Mouse (Mus musculus): Measurements from ENCODE around the gene Pdpr. TPM values are rescaled to one million over a fixed set of nuclear protein-coding genes. Genes with fewer than 3 reads are reported as not detected.

Gene Pdpr
- polyA plus RNA-seq (2015; fragmentation: Nextera tagmentation; extraction: Ambion mirVana) = 8.9 and 10.0 TPM in 2 replicates

DNA sequence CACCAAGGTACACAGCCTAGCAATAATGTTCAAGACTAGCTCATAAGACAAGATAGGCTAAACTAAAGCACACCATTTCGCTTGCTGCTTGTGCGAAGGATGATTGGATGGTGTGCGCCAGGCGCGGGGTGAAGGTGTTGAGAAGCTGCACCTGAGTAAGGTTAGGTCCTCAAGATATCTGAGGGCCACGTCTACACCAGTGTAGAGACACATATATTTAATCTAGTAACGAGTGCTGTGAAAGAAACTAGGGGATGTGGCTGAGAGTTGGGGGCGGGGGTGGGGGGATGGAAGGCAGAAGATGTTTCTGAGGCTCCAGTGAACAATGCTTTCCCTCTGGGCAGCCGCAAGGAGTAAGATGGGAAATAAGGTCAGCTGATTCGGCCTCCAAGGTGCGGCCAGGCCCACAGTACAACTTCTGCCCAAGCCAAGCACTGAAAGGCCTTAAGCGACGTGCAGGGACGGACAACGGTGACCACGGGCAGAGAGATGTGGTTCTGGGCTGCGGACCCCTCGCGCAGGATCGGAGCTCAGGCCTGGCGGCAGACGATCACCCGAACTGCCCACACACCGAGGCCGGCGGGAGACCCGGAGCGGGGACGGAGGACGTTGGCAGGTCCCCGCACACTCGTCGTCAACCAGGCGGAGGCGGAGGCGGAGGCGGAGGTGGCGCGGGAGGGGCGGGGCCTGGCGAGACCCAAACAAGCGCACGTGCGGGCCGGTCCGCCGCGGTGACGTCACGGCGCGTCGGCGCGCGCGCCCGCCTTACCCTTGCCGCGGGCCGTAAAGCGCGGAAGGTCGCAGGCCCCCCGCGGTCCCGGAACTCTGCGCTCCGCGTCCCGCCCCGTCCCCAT lies at the start of gene Pdpr:
TSS of gene Pdpr (plus strand) at position 766 of the 854 bp plus-strand sequence.
- WGBS = 5% methylated on average over 69 of the region's 72 CpGs
- Histone ChIP-seq H3K36me3 (no peaks in the 10 kb centered on the region), H3K27ac (peak within 1 kb of the TSS; percentile 59; the same call in 1 of the 2 replicates), H3K4me1 (peaks cover 11% of the 10 kb centered on the region), H3K27me3 (no peaks in the 10 kb centered on the region), H3K9me3 (no peaks in the 10 kb centered on the region), H3K9ac (peak within 1 kb of the TSS; percentile 61), H3K4me2 (peak within 1 kb of the TSS; percentile 79), H3K4me3 (peak within 1 kb of the TSS; percentile 60)
- ATAC-seq (ENCODE audit: insufficient number of reproducible peaks, low FRiP score, low TSS enrichment, low read depth) = peak; percentile 92

DNA sequence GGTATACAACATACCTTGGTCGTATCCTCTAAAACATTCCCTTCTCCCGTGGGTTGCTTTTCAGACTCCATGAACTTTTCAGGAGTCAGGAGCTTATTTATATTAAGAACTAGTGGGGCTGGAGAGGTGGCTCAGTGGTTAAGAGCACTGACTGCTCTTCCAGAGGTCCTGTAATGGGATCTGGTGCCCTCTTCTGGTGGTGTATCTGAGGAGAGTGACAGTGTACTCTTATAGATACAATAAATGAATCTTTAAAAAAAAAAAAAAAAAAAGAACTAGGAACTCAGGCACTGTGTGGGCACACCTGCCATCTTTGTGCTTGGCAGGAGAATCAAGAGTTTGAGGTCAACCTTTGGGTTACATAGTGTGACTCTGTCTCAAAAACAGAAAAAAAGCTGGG lies 45.7 kb upstream of the Pdpr start:
- Histone ChIP-seq H3K36me3 (peaks cover 99% of the 10 kb centered on the region), H3K4me3 (no peak overlapping the region), H3K9me3 (no peaks in the 10 kb centered on the region), H3K27ac (no peak overlapping the region), H3K4me1 (no peaks in the 10 kb centered on the region), H3K4me2 (no peak overlapping the region), H3K9ac (no peak overlapping the region), H3K27me3 (no peaks in the 10 kb centered on the region)
- 89% methylated on average over 2 of the region's 2 CpGs for WGBS
- ATAC-seq (ENCODE audit: insufficient number of reproducible peaks, low FRiP score, low TSS enrichment, low read depth) = no peak

DNA sequence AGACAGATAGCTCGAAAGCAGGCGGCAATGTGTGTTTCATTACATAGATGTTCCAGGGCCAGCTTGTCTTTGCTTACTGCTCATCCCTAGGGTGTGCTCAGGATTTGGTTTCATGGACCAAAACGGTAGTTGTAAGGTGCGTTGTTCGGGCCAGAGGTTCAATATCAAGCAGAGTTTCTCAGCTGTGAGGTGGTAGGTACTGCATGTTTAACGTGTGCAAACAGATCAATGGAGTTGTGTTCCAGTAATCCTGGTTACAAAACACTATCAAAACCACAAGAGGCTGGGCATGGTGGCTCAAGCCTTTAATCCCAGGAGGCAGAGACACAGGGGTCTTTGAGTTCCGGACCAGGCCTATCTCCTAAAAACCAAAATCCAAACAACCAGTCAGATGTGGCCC lies 45.3 kb upstream of the Pdpr start:
- H3K27ac ChIP-seq = no peak overlapping the region
- H3K27me3 ChIP-seq = no peaks in the 10 kb centered on the region
- H3K4me2 ChIP-seq = no peak overlapping the region
- no peak for ATAC-seq (ENCODE audit: insufficient number of reproducible peaks, low FRiP score, low TSS enrichment, low read depth)
- H3K36me3 ChIP-seq = peaks cover 99% of the 10 kb centered on the region
- H3K4me3 ChIP-seq = no peak overlapping the region
- H3K9me3 ChIP-seq = no peaks in the 10 kb centered on the region
- no peaks in the 10 kb centered on the region for H3K4me1 ChIP-seq
- H3K9ac ChIP-seq = no peak overlapping the region
- 94% methylated on average over 7 of the region's 7 CpGs for WGBS

DNA sequence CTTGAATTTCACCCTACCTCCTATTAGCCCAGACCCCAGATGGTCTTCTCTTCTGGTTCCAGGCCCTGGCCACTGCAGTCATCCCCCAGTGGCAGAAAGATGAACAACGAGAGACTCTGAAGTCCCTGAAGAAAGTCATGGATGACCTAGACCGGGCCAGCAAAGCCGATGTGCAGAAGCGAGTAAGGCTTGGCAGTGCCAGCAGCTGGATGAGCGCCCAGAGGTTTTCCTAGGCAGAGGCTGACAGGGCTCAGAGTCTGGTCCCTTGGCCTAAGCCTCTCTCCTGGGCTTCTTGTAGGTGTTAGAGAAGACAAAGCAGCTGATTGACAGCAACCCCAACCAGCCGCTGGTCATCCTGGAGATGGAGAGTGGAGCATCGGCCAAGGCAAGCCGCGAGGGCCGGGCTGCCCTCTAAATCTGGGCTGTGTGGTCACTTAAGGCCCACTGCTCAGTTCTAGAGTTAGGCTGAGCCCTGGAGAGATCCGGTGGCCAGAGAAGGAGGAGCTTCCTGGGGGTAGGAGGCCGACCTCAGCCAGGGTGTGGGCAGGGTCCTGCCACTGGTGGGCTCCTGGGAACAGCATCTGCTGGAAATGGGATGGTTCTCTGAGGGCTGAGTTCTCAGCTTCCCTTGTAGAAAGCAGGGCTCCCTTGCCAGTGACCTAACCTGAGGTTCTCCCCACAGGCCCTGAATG lies 40.5 kb upstream of the Pdpr start:
- H3K27me3 ChIP-seq = no peaks in the 10 kb centered on the region
- no peaks in the 10 kb centered on the region for H3K9me3 ChIP-seq
- no peak overlapping the region for H3K4me2 ChIP-seq
- no peak overlapping the region for H3K27ac ChIP-seq
- whole genome bisulfite sequencing = 91% methylated on average over 12 of the region's 12 CpGs
- H3K36me3 ChIP-seq = peaks cover 77% of the 10 kb centered on the region
- H3K4me1 ChIP-seq = peaks cover 12% of the 10 kb centered on the region
- H3K9ac ChIP-seq = no peak overlapping the region
- ATAC-seq (ENCODE audit: insufficient number of reproducible peaks, low FRiP score, low TSS enrichment, low read depth) = no peak
- no peak overlapping the region for H3K4me3 ChIP-seq

DNA sequence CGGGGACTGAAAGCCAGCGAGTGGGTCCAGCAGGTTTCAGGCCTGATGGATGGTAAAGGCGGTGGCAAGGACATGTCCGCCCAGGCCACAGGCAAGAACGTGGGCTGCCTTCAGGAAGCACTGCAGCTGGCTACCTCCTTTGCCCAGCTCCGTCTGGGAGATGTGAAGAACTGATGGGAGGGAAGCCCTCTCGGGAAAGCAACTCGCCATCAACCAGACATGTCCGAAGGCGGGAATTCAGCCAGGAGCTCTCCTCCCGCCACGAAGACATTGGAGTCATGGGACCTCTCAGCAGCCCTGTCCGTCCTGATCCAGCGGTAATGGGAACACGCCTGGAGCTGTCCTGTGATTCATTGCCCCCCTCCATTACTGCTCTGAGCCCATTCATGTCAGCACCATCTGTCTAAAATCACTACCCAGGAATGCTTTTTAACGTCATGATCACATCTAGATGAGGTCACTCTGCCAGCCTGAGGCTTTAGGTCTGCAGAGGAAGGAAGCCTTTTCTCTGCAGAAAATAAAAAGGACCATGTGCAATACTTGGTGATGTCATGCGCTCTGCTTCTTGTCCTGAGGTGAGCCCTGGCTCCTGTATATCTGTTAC lies 39.3 kb upstream of the Pdpr start:
- WGBS = 91% methylated on average over 17 of the region's 17 CpGs
- Histone ChIP-seq H3K4me1 (peaks cover 15% of the 10 kb centered on the region), H3K9ac (no peak overlapping the region), H3K27me3 (no peaks in the 10 kb centered on the region), H3K4me2 (no peak overlapping the region), H3K36me3 (peaks cover 67% of the 10 kb centered on the region), H3K4me3 (no peak overlapping the region), H3K27ac (no peak overlapping the region), H3K9me3 (no peaks in the 10 kb centered on the region)
- no peak for ATAC-seq (ENCODE audit: insufficient number of reproducible peaks, low FRiP score, low TSS enrichment, low read depth)

DNA sequence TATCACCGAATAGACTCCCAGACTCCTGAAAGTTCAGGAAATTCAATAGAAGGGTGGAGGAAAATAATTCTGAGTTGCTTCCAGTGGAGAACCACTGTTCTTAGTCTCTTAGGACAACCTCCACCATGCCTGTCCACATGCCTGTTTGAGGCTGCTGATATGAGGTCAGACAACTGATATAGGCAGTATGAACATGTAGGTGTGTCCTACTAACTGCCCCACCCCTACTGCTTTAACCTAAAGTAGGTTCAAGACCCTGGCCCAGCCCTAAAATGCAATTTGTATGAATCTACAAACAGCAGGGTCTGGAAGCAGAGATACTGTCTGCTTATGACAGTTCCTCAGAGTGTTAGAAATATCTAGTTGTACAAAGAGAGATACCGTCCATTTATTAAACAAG lies 38.8 kb upstream of the Pdpr start:
- H3K4me3 ChIP-seq = peak overlapping the region; percentile 96; the same call in 1 of the 2 replicates
- no peak overlapping the region for H3K27ac ChIP-seq
- WGBS = 67% methylated on average over 2 of the region's 2 CpGs
- H3K9ac ChIP-seq = no peak overlapping the region
- peaks cover 15% of the 10 kb centered on the region for H3K4me1 ChIP-seq
- ATAC-seq (ENCODE audit: insufficient number of reproducible peaks, low FRiP score, low TSS enrichment, low read depth) = no peak
- no peaks in the 10 kb centered on the region for H3K9me3 ChIP-seq
- H3K36me3 ChIP-seq = peaks cover 62% of the 10 kb centered on the region
- H3K27me3 ChIP-seq = no peaks in the 10 kb centered on the region
- no peak overlapping the region for H3K4me2 ChIP-seq

DNA sequence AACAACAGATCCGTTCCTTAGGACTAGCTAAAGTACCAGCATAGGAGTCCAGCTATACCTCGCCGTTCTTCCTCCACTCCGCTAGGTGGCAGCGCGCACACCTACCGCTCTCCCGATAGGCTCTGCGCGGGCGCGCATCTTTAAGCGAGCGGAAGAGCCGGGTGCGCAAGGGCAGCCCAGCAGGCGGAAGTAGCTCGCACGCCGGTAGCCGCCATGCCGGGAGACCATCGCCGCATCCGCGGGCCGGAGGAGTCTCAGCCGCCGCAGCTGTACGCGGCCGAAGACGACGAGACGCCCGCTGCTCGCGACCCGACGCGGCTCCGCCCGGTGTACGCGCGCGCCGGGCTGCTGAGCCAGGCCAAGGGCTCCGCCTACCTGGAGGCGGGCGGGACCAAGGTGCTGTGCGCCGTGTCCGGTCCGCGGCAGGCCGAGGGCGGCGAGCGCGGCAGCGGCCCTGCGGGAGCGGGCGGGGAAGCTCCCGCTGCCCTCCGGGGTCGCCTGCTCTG lies 38.2 kb upstream of the Pdpr start, which contains the start of gene Exosc6:
TSS of gene Exosc6 (plus strand) at position 182 of the 506 bp plus-strand sequence.
- Histone ChIP-seq H3K4me3 (peak within 1 kb of the TSS; percentile 96), H3K9me3 (no peaks in the 10 kb centered on the region)
- WGBS = under 1% methylated on average over 49 of the region's 68 CpGs

DNA sequence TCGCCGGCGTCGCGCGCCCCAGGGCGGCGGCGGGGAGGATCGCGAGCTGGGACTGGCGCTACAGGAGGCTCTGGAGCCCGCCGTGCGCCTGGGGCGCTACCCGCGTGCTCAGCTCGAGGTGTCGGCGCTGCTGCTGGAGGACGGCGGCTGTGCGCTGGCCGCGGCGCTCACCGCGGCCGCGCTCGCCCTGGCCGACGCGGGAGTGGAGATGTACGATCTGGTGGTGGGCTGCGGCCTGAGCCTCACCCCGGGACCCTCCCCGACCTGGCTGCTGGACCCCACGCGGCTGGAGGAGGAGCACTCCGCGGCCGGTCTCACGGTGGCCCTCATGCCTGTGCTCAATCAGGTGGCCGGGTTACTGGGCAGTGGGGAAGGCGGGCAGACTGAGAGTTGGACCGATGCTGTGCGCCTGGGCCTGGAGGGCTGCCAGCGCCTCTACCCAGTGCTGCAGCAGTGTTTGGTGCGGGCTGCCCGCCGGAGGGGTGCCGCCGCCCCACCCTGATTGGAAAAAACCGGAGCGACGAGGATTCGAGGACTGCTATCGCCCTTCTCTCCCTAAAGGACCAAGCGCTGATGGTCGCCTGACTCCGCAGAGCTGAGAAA lies 37.6 kb upstream of the Pdpr start:
- H3K9me3 ChIP-seq = no peaks in the 10 kb centered on the region
- peaks cover 25% of the 10 kb centered on the region for H3K4me1 ChIP-seq
- H3K27ac ChIP-seq = peak overlapping the region; percentile 86
- H3K9ac ChIP-seq = peak overlapping the region; percentile 82
- H3K4me3 ChIP-seq = peak overlapping the region; percentile 96
- ATAC-seq (ENCODE audit: insufficient number of reproducible peaks, low FRiP score, low TSS enrichment, low read depth) = peak; percentile 36; the same call in 1 of the 2 replicates
- WGBS = under 1% methylated on average over 52 of the region's 63 CpGs
- H3K4me2 ChIP-seq = peak overlapping the region; percentile 89
- H3K36me3 ChIP-seq = peaks cover 51% of the 10 kb centered on the region
- H3K27me3 ChIP-seq = no peaks in the 10 kb centered on the region

More for the DNA sequence above, 38.2 kb upstream of the Pdpr start, which contains the start of gene Exosc6:
- Histone ChIP-seq H3K27me3 (no peaks in the 10 kb centered on the region), H3K9ac (peak within 1 kb of the TSS; percentile 82), H3K4me1 (peaks cover 19% of the 10 kb centered on the region), H3K27ac (peak within 1 kb of the TSS; percentile 86), H3K36me3 (peaks cover 57% of the 10 kb centered on the region), H3K4me2 (peak within 1 kb of the TSS; percentile 89)
- peak; percentile 87 for ATAC-seq (ENCODE audit: insufficient number of reproducible peaks, low FRiP score, low TSS enrichment, low read depth)

DNA sequence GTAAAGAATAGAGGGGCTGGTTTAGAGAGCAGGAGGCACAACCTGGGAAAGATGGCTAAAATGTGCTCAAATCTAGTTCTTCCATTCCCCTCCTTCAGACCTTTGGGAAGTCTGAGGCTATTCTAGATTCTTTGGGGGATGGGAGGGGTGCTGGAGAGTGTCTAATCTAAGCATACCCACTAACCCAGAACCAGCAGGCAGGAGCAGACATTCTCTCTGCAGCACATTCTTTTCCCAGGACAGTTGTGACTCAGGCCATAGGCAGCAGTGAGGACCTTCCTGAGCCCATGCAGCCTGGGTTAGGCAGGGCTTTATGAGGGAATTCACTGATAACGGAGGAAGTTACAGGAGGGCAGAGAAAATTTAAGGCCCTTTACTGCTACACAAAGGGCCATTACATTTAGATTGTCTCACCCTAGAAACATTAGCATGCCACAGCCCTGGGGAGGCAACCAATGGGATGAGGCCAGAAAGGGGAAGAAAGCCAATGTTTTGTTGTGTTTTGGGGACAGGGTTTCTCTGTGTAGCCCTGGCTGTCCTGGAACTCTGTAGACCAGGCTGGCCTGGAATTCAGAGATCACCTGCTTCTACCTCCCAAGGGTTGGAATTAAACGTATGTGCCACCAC lies 35.4 kb upstream of the Pdpr start:
- no peak overlapping the region for H3K9ac ChIP-seq
- peaks cover 28% of the 10 kb centered on the region for H3K36me3 ChIP-seq
- H3K27ac ChIP-seq = no peak overlapping the region
- H3K4me3 ChIP-seq = no peak overlapping the region
- no peaks in the 10 kb centered on the region for H3K9me3 ChIP-seq
- WGBS = 45% methylated on average over 2 of the region's 2 CpGs
- peaks cover 29% of the 10 kb centered on the region for H3K4me1 ChIP-seq
- ATAC-seq (ENCODE audit: insufficient number of reproducible peaks, low FRiP score, low TSS enrichment, low read depth) = no peak
- H3K4me2 ChIP-seq = no peak overlapping the region
- H3K27me3 ChIP-seq = no peaks in the 10 kb centered on the region

DNA sequence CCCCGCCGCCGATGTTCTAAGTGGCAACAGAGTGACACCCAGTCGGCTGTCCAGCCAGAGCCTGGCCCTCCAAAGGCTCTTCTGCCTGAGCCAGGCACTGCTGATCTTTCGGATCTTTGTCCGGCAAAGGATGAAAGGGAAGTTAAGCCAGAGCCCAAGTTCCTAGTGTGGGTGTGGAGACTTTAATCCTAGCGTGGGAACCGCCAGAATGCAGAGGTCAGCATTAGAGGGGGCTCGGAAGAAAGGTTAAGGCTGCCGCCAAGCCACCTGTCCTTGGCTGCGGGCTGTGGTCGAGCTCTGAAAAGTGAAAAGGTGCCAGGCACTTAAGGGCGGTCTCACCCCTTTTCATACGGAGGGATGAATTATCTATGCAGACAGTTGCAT lies 32.8 kb upstream of the Pdpr start:
- H3K4me1 ChIP-seq = peaks cover 29% of the 10 kb centered on the region
- ATAC-seq (ENCODE audit: insufficient number of reproducible peaks, low FRiP score, low TSS enrichment, low read depth) = no peak

More for the DNA sequence above, 32.8 kb upstream of the Pdpr start:
- no peaks in the 10 kb centered on the region for H3K27me3 ChIP-seq
- under 1% methylated on average over 14 of the region's 14 CpGs for WGBS
- peak overlapping the region; percentile 52 for H3K9ac ChIP-seq
- H3K4me3 ChIP-seq = peak overlapping the region; percentile 66
- H3K9me3 ChIP-seq = no peaks in the 10 kb centered on the region
- peak overlapping the region; percentile 70 for H3K4me2 ChIP-seq
- no peak overlapping the region for H3K27ac ChIP-seq
- peaks cover 9% of the 10 kb centered on the region; the same call in 1 of the 2 replicates for H3K36me3 ChIP-seq

Data from limb, embryonic 15.5 days (tissue).